Mouse (Mus musculus): ENCODE measurements at regions not wholly inside any gene's neighbourhood (a gene's known extent, or its start where the extent isn't known, plus 50 kb on each side); places are given as distances from the start of the nearest gene placed in this dataset.
"Not testable (repeated sequence)": the region's sequence is repeated elsewhere in the genome, so short reads cannot be mapped to it uniquely, and the experiment has no call there.

DNA sequence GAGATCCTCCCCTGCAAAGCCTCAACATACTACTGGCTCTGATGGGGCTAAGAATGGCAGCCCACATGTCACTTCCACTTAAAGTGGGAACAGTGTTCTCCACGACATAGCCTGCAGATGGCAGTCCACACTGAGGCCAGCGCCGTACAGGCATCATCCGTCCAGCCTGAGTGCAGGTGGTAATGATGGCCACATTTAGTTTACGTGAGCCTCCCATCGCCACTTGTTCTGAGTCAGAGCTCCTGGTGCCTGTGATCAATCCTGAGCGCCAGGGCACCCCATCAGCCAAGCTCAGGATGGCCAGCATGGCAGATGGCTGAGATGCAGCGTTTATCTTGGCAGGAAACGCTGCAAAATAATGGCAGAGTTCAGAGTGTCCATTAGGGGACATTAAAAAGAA, 159.6 kb downstream of the Adgrd1 start:
- no peak for DNase-seq (ENCODE audit: low spot score in 2 of 2)

DNA sequence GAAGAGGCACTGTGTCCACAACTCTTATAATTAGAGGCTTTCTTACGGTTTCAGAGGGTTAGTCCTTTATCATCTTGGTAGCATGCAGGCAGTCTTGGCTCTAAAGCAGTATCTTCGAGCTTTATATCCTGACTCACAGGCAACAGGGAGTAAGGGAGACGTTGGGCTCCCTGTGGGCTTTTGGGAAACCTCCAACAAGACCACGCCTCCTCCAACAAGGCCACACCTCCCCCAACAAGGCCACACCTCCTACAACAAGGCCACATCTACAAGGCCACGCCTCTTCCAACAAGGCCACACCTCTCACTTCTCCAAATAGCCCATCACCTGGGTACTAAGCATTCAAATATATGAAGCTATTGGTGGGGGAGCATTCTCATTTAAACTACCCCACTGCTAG, 160.7 kb downstream of the Adgrd1 start:
- DNase-seq (ENCODE audit: low spot score in 2 of 2): no peak

DNA sequence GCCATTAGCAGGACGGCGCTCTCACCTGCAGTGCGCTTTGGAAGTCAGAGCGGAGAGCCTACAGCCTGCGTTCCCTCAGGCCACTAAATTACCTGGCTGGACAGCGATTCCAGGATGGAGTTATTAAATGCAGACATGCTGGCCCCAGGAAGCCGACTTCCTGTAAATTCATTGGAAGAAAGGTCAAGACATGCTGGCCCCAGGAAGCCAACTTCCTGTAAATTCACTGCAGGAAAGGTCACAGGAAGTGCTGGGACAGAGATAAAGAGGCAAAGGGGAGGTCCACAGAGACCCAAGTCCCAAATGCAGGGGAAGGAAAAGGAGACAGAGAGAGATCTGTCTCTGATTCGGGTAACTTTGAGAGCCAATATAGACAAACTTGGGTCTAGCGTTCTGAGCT, 164.1 kb downstream of the Adgrd1 start:
- no peak for DNase-seq (ENCODE audit: low spot score in 2 of 2)

DNA sequence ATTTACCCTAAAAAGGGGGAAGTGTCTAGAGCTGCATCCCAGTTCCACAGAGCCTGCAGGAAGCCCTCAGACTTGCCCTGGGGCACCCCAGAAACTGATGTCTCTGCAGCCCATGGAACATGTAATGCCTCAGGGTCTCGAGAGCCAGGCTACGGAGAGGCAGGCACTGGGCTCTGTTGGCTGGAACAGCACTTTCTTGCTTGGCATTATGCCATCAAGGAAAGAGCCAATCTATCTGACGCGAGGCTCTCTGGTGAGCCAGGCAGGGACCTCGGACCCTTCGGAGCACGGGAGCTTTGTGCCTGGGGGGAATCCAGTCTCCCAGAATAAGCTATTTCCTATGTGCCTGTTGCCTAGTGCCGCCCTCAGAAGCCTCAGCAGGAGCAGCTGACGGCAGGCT, 166.6 kb downstream of the Adgrd1 start:
- no peak for DNase-seq (ENCODE audit: low spot score in 2 of 2)

DNA sequence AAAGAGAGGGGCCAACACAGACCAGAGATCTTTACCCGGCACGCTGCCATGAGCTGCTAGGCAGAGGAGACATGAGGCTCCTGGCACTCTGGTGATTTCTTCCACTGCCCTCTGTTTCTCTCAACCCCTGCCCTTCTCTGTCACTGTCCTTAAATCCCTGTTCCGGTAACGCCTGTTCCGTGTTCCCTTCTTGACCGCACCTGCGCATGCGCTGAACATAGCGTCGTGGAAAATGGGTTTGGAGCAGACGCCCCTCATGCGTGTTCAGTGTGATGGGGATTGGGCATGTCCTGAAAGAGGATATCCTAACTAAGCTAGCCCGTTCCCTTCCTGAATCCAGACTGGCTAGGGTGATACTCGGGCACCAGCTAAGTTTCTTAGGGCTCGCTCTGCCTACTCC, 167.8 kb downstream of the Adgrd1 start:
- DNase-seq (ENCODE audit: low spot score in 2 of 2): no peak

DNA sequence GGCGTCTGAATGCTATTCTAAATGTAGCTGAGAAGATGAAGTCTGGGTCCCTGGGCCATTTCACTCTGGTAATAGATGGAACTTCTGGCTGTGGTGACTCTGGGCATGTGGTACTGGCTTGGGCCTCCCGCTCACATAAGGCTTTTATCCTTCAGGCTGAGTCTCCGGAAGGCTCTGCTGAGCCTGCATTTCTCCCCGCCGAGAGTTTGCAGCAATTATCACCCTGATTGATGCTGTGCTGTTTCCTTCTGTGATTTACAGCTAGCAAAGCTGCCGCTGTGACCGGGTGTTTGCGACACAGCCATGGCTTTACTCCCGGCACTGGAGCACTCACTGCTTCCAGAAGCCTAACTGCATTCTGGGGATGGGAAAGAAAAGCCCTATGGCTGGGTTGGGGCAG, 171.9 kb downstream of the Adgrd1 start:
- DNase-seq (ENCODE audit: low spot score in 2 of 2): no peak

DNA sequence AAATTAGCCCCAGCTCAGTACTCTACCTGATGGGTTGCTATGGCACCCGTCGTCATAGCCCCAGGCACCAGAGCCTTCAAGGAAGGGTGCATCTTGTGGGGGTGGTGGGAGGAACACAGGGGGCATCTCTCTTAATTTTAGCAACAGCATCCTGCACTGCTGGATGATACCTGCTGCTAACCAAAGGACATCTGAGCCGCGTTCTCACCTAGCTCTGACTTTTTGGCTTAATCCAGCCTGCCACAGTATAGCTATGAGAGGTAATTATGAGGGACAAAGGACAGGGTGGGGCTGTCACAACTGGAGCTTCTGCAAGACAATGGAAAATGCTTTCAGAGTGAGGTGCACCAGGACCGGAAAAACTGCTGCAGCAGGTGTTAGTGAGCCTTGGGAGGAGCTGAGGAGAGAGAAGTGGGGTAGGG, 173.5 kb downstream of the Adgrd1 start:
- no peak for DNase-seq (ENCODE audit: low spot score in 2 of 2)

DNA sequence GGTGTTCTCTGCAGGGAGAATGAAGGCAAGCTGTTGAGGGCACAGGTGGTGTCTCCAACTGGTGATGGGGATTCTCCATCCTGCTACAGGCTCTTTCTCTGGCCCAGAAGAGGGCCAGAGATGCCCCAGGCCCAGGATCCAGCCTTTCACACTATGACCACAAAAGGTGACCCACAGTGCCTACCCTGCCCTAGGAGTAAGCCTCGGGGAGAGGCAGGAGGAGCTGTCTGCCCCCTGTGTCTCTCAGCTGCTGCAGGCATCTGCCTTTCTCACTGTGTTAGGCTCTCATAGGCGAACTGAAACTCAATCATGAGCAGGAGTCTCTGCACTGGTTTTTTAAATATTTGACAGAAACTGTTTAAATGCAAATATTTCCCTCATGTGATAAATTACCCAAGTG, 184.9 kb downstream of the Adgrd1 start:
- no peak for DNase-seq (ENCODE audit: low spot score in 2 of 2)

DNA sequence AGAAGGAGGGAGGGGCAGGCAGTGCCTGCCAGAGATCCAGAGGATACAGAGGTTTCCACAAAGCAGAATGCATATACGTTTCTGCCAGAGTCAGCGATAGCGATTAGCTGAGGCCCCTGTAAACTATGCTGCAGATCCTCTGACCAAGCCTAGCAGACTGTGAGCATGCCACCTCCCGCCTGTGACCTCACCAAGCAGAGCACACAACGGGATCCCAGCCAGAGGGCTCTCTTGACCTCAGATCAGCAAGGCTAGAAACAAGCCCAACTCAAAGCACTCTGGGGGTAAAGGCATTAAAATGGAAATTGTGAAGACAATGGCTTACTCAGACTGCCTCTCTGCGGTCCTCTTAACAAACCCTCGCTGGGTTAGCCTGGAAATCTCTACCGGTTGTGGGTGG, 185.6 kb downstream of the Adgrd1 start:
- DNase-seq (ENCODE audit: low spot score in 2 of 2): no peak

DNA sequence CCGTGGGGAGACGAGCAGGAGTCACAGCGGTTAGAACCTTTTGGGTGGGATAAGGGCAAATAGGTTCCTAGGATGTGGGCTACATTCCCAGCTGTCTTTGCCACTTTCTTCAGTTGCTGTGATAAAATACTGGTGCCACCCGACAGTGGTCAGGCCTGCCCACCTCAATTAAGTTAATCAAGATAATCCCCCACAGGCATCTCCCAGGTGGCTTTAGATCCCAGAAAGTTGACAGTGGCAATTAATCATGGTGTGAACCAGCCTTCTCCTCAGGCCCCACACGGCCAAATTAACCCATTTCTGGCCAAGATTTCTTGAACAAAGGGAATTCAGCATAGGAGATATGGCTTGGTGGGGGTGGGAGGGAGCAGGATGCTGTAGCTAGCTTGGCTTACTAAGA, 186.3 kb downstream of the Adgrd1 start:
- DNase-seq (ENCODE audit: low spot score in 2 of 2): no peak

DNA sequence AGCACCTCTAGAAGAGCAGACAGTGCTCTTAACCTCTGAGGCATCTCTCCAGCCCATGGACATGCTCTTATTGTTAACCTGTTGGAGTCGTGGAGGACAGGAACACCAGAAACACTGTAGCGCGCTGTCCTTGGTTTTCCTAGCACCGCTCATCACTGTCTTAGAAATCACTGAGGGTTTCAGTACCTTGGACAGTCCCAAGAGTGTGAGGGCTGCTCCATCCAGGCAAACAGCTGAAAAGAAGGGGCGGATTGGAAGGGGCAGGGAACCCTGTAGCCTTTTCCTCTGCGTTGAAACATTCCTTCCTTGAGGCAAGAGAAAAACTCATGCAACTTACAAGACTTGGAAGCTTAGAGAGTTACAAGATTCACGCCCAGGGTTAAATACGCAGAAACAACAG, 190.9 kb downstream of the Adgrd1 start:
- DNase-seq (ENCODE audit: low spot score in 2 of 2): no peak

DNA sequence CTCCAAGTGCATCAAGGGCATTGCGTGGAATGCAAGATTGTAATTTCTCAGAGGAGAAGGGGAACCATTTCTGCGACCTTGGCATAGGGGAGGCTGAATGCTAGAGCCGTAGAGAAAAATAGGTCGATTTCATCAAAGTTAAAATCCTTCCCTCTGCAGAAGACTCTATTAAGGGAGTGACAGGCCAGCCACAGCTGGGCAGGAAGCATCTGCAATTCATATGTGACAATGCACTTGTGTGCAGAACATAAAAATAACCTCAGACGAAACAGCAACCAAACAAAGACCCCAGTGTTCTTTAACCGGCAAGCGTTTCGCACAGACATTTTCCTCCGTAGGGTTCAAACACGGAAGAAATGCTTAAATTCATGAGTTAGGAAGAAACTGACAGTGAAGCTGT, 196.3 kb downstream of the Adgrd1 start:
- not testable (repeated sequence) for DNase-seq (ENCODE audit: low spot score in 2 of 2)

DNA sequence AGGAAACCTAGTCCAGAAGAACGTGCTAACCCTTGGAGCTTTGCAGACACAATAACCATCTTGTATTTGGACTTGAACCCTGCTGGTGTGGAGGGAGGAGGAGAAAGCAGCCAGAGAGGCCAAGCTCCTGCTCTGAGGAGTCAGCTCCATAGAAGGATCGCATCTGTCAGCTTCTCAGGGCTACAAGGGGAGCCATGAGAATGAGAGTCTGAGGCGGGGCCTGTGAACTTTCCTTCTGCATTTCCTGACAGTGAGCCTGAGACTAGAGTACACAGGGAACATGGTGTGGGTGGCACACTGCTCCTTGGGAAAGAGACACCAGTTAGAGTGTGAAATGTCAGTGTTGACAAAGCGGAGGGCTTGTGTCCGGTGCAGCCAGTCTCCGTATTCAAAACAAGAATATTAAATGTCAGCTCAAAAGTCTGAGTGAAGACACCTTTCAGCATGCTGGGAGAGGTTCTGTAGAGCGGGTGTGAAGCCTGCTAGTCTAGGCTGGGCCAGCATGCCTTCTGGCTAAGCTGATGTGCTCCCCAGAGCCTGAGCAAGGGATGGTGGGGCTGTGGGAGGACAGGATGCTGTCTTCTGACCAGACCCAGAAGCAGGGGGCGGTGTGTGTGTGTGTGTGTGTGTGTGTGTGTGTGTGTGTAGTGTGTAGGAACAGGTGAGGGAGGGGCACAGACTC, 198.5 kb downstream of the Adgrd1 start:
- DNase-seq (ENCODE audit: low spot score in 2 of 2): not testable (repeated sequence)

DNA sequence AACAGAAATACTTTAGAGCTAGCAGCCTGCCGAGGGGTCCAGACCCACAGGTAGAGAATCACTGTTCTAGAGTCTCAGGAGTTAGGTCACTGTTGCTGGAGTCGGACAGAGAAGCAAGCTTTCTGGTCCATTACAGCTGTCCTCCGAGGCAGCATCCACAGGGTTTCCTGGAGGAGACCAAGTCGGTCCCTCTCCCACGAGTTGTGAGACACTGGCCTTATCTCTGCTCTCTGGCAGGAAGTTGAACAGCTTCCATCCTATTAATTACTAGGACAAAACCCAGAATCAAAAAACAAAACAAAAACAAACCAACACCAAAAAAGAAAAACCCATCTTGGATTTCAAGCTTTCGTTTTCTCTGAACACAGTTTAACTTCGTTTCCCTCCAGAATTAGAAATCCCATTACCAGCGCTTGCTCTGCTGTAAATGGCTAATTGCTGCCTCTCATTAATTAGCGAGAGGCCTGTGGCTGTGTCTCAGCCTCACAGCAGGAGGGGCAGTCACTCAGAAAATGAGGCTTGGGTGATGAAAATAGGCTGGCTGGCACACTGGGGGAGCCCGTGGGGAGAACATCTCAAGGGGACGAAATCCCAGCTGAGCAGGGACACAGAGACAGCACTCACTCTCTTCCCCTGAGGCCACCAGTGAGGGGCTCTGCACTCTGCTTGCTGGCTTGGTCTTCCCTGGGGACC, 201.3 kb downstream of the Adgrd1 start:
- no peak for DNase-seq (ENCODE audit: low spot score in 2 of 2)

DNA sequence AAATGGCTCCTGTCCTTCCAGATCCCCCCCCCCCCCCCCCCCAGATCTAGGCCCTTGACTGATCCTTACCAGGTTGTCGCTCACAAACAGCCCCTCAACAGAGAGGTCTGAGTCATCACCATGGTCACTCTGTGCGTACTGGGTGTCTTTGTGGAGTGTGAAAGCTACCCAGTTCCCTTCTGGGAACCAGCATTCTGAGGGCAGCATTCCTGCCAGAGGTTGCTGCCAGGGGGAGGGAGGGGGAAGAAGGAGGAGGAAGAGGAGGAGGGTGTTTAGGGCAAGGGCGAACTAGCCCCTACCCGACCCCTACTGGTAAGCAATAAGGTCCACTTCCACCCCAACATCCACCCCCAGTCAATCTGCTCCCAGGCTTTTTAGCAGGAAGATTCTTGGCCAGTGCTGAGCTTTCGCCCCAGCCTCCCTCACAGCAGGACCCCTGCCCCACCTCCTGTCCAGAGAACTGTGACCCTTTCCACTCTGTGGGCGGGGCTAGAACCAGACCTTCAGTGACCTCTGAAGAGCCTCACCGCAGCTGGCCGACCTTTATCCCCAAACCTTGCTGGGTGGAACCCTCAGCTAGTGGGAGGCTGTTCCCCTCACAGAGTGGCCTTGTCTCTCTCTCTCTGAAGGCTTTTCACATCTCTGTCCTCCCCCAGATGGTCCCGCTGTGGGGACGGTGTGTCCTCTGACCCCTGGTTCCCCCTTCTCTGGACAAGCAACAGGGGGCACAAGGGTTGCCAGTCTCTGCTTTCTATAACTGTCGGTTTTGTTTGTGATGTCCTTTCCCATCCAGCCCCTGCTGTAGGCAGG, 202.2 kb upstream of the Sfswap start:
- no peak for DNase-seq (ENCODE audit: low spot score in 2 of 2)

DNA sequence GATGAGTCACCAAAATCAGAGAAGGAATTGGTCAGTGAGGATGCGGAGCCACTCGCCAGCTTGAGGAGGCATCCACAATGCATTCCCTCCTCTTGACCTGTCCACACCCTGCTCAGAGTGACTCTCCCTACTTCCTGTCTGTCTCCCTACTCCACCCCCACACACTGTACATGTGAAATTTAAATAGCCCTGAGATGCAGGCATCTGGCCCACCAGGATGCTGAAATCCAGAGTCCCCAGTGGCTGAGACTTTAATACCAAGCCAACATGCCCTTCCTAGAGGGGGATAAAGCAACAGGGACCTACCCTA, 201.6 kb upstream of the Sfswap start:
- DNase-seq (ENCODE audit: low spot score in 2 of 2): no peak

DNA sequence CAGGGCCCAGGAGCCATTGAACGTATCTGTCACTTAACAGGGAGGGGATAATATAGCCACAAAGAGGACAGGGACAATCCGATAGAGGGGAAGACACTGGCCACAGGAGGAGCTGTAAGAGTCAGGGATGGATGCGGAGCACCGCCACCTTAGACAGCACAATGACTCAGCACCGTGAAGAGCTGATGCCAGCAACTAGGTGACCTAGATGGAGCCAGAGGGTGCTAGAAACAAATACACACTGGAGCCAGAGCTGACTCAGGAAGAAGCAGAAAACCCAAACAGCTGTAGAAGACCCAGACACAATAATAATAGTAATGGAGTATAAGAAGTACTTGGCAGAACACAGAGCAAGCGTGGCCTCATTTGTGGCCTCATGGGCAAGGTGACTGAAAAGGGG, 200.6 kb upstream of the Sfswap start:
- DNase-seq (ENCODE audit: low spot score in 2 of 2): no peak

DNA sequence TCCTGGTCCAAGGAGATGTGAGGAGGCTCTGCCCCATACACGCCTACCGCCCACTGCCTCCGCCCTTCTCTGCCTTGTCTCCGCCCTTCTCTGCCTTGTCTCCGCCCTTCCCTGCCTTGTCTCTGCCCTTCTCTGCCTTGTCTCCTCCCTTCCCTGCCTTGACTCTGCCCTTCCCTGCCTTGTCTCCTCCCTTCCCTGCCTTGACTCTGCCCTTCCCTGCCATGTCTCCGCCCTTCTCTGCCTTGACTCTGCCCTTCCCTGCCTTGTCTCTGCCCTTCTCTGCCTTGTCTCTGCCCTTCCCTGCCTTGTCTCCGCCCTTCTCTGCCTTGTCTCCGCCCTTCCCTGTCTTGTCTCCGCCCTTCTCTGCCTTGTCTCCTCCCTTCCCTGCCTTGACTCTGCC, 185.4 kb upstream of the Sfswap start:
- no peak for DNase-seq (ENCODE audit: low spot score in 2 of 2)

DNA sequence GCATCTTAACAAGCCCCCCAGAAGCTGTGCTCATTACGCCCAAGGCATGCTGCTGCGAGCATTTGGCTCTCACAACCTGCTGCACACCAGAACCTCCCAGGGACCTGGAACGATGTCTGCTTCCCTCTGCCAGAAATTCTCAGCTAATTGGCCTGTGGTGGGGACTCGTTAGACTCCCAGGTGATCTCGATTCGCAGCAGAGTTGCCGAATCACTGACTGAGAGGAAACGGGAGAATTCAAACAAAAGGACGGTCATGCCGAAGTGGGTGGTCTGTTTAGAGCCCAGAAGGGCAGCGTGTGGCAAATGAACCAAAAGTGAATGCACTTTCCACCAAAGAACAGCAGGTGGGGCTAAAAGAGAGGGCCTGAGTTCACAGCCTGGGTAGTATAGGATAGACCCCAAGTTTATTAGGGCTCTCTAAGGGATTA, 169.9 kb upstream of the Sfswap start:
- DNase-seq (ENCODE audit: low spot score in 2 of 2): no peak

DNA sequence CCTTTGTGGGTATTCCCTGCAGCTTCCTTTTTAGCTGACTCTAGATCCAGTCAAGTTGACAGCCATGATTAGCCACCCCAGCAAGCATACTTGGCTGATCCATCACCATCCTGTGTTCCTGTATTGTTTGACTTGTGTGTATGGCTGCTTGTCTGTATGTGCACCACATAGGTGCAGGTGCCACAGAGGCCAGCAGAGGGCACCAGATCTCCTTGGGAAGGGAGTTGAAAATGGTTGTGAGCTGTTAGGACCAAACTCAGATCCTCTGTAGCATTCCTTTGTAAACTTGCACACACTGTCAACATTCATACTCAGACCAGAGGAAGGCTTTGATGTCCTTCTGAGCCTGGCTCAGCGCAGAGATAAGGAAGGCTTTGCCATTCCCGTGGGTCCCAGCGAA, 169.0 kb upstream of the Sfswap start:
- no peak for DNase-seq (ENCODE audit: low spot score in 2 of 2)

DNA sequence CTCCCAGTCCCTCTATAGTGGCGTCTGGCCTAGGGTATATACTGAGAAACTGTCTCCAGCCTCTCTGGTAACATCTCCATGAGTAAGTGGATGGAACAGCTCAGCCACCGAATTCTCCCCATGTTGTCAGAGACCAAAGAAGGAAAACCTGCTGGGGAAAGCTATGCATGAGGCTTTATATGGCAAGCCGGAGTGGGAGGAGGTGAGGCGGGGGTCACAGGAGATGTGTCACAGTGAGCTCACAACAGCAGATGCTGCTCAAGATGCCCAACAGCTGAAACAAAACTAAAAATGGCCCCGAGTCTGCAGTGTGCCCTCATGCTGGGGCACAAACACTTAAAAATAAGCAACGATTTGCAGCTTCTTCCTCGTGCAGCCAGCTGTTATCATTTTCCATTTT, 162.5 kb upstream of the Sfswap start:
- DNase-seq (ENCODE audit: low spot score in 2 of 2): no peak

DNA sequence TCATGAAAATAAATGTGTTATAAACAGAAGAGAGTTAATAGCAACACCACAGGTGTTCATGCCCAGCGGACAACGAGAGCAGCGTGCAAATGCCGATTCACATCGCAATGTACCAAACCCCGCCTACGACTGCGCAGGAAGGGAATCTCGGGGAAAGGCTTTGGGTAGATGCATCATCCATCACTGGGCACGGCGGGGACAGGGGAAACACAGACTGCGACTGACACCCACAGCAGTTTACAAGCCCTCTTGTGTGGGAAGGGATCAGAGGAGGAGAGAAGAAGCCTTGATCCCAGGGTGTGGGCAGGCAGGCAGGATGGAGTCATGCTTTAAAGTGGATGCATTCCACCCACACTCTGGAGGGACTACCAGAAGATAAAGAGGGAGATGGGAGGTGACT, 157.0 kb upstream of the Sfswap start:
- no peak for DNase-seq (ENCODE audit: low spot score in 2 of 2)

DNA sequence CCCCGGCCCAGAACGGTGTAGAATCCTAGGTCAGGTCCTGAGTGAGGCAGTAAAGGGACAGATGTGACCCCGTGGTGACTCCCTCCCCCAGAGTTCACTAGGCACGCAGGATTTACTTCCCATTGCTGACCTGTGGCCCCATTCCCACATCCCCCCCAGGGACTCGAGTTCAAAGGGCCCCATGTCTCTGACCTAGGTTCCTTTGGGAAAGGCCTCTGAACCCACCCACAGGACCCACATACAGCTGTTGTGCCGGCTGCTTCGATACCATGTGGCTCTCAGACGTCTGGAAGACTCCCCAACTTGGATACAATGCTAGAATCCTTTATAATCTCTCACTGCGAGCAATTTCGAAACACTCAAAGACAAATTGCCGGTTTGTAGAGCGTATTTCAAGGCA, 151.0 kb upstream of the Sfswap start:
- DNase-seq (ENCODE audit: low spot score in 2 of 2): no peak

Data from gastrocnemius, adult 8-10 months (tissue).